Mouse (Mus musculus): ENCODE results near the gene C2. TPM values are rescaled to one million over a fixed set of nuclear protein-coding genes. Genes with fewer than 3 reads are reported as not detected.

Gene C2
- total and polyA plus RNA-seq, 2 experiments from 2014 or later: 5.4 to 5.5 TPM

GRCm38 (mm10) chr17:34883332-34883731, 14.7 kb downstream of the C2 start:
- ATAC-seq (no peak), DNase-seq (ENCODE audit: low spot score) (no peak)
- Histone ChIP-seq H3K4me1 (ENCODE audit: insufficient read depth, low read length) (no peaks in the 10 kb centered on the region), H3K27me3 (ENCODE audit: insufficient read depth, low read length) (0 out of 2 replicates have a peak, but pooled peaks cover 3% of the 10 kb centered on the region), H3K9ac (replicated peaks; ENCODE audit: low read length) (no peak overlapping the region), H3K4me3 (ENCODE audit: low read length) (no peak overlapping the region), H3K9me3 (ENCODE audit: low read length) (no peaks in the 10 kb centered on the region), H3K27ac (no peak overlapping the region), H3K36me3 (ENCODE audit: insufficient read depth, low read length) (no peaks in the 10 kb centered on the region), H3K4me2 (ENCODE audit: low read depth, low read length) (no peak overlapping the region)
- WGBS: 62% methylated on average over 3 of the region's 3 CpGs
- no peak for TF ChIP-seq CTCF (IDR thresholded peaks at IDR 0.05; ENCODE audit: low read depth)

GRCm38 (mm10) chr17:34881683-34882310, 16.3 kb downstream of the C2 start, which contains the start of gene Gm20547:
TSS of gene Gm20547 (minus strand) at chr17:34882042.
- Histone ChIP-seq H3K4me2 (ENCODE audit: low read depth, low read length) (no peak within 1 kb of the TSS), H3K9ac (replicated peaks; ENCODE audit: low read length) (no peak within 1 kb of the TSS), H3K4me1 (ENCODE audit: insufficient read depth, low read length) (no peaks in the 10 kb centered on the region), H3K36me3 (ENCODE audit: insufficient read depth, low read length) (no peaks in the 10 kb centered on the region), H3K4me3 (ENCODE audit: low read length) (no peak within 1 kb of the TSS), H3K27me3 (ENCODE audit: insufficient read depth, low read length) (0 out of 2 replicates have a peak, but pooled peaks cover 3% of the 10 kb centered on the region), H3K27ac (no peak within 1 kb of the TSS), H3K9me3 (ENCODE audit: low read length) (no peaks in the 10 kb centered on the region)
- ATAC-seq (no peak), DNase-seq (ENCODE audit: low spot score) (no peak)
- whole genome bisulfite sequencing: 8% methylated on average over 15 of the region's 15 CpGs
- no peak for TF ChIP-seq CTCF (IDR thresholded peaks at IDR 0.05; ENCODE audit: low read depth)

GRCm38 (mm10) chr17:34881166-34881565, 16.9 kb downstream of the C2 start:
- Histone ChIP-seq H3K27me3 (ENCODE audit: insufficient read depth, low read length) (0 out of 2 replicates have a peak, but pooled peaks cover 3% of the 10 kb centered on the region), H3K4me2 (ENCODE audit: low read depth, low read length) (no peak overlapping the region), H3K4me1 (ENCODE audit: insufficient read depth, low read length) (no peaks in the 10 kb centered on the region), H3K27ac (no peak overlapping the region), H3K36me3 (ENCODE audit: insufficient read depth, low read length) (no peaks in the 10 kb centered on the region), H3K4me3 (ENCODE audit: low read length) (no peak overlapping the region), H3K9me3 (ENCODE audit: low read length) (no peaks in the 10 kb centered on the region), H3K9ac (replicated peaks; ENCODE audit: low read length) (no peak overlapping the region)
- no peak for ATAC-seq
- TF ChIP-seq CTCF (IDR thresholded peaks at IDR 0.05; ENCODE audit: low read depth): no peak
- no peak for DNase-seq (ENCODE audit: low spot score)

GRCm38 (mm10) chr17:34879336-34879879, 18.7 kb downstream of the C2 start, which contains the start of gene Zbtb12:
TSS of gene Zbtb12 (plus strand) at chr17:34879483.
- ATAC-seq (no peak), DNase-seq (ENCODE audit: low spot score) (no peak)
- Histone ChIP-seq H3K4me2 (ENCODE audit: low read depth, low read length) (no peak within 1 kb of the TSS), H3K36me3 (ENCODE audit: insufficient read depth, low read length) (no peaks in the 10 kb centered on the region), H3K4me3 (ENCODE audit: low read length) (no peak within 1 kb of the TSS), H3K9ac (replicated peaks; ENCODE audit: low read length) (no peak within 1 kb of the TSS), H3K27ac (no peak within 1 kb of the TSS), H3K9me3 (ENCODE audit: low read length) (no peaks in the 10 kb centered on the region), H3K4me1 (ENCODE audit: insufficient read depth, low read length) (no peaks in the 10 kb centered on the region), H3K27me3 (ENCODE audit: insufficient read depth, low read length) (0 out of 2 replicates have a peak, but pooled peaks cover 3% of the 10 kb centered on the region)
- TF ChIP-seq CTCF (IDR thresholded peaks at IDR 0.05; ENCODE audit: low read depth): no peak
- WGBS: 70% methylated on average over 11 of the region's 11 CpGs

- H3K36me3 ChIP-seq (ENCODE audit: insufficient read depth, low read length): no peaks in the 10 kb centered on the region
- no peak overlapping the region for H3K4me3 ChIP-seq (ENCODE audit: low read length)
- ATAC-seq (no peak), DNase-seq (ENCODE audit: low spot score) (no peak)
- H3K27ac ChIP-seq: no peak overlapping the region
- WGBS: 92% methylated on average over 6 of the region's 6 CpGs
- H3K4me2 ChIP-seq (ENCODE audit: low read depth, low read length): no peak overlapping the region
- no peaks in the 10 kb centered on the region for H3K27me3 ChIP-seq (ENCODE audit: insufficient read depth, low read length)
- no peak overlapping the region for H3K9ac ChIP-seq (replicated peaks; ENCODE audit: low read length)
- H3K4me1 ChIP-seq (ENCODE audit: insufficient read depth, low read length): no peaks in the 10 kb centered on the region
- no peaks in the 10 kb centered on the region for H3K9me3 ChIP-seq (ENCODE audit: low read length)
- no peak for TF ChIP-seq CTCF (IDR thresholded peaks at IDR 0.05; ENCODE audit: low read depth)
These were observed 23.7 kb downstream of the C2 start for GRCm38 (mm10) chr17:34874321-34874720.

- 64% methylated on average over 7 of the region's 7 CpGs for WGBS
- TF ChIP-seq CTCF (IDR thresholded peaks at IDR 0.05; ENCODE audit: low read depth): no peak
- Histone ChIP-seq H3K4me3 (ENCODE audit: low read length) (no peak overlapping the region), H3K4me1 (ENCODE audit: insufficient read depth, low read length) (no peaks in the 10 kb centered on the region), H3K36me3 (ENCODE audit: insufficient read depth, low read length) (no peaks in the 10 kb centered on the region), H3K27ac (no peak overlapping the region), H3K4me2 (ENCODE audit: low read depth, low read length) (no peak overlapping the region), H3K27me3 (ENCODE audit: insufficient read depth, low read length) (no peaks in the 10 kb centered on the region), H3K9ac (replicated peaks; ENCODE audit: low read length) (no peak overlapping the region), H3K9me3 (ENCODE audit: low read length) (no peaks in the 10 kb centered on the region)
- ATAC-seq: no peak
- DNase-seq (ENCODE audit: low spot score): no peak
These were observed 32.1 kb downstream of the C2 start for GRCm38 (mm10) chr17:34865981-34866380.

All from hindbrain, postnatal 0 days (tissue).